Mouse (Mus musculus) embryo, embryonic 11 days (tissue): ENCODE results near the gene Nek4.

Experiments used
- DNase-seq: peaks from one replicate; pipeline ENCODE4 v3.0.0-alpha.2; 2015

Nek4 gene

DNA sequence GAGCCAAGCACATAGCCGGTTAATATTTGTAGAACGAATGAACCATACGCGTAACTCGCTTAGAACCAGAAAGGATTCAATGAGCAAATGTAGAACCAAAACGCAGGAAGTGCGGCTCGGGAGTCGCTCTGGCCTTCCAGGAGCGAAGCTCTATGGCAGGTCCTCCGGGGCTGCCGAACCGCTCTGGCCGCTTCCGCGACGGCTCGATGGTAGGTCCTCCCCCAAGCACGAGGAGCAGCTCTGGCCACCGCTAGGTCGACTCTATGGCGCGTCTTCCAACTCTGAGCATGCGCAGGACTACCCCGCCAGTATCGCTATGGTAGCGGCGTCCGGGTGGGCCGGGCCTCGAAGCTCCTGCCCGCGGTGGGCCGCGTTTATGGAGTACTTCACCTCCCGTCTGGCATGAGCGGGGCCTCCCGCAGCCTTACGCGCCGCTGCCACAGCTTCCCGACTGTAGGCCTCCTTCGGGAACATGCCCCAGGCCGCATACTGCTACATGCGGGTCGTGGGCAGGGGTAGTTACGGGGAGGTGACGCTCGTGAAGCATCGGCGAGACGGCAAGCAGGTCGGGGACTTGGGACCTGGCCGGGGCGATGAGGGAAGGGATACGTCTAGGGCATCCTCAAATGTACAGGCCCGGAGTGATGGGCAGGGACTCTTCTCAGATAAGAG, at the start of gene Nek4:
TSS of gene Nek4 (plus strand) at position 224 of the 672 bp plus-strand sequence.
- peak; percentile 97 for DNase-seq

- DNase-seq, result no peak
Observed at GRCm38 (mm10) chr14:30902628-30903027, 48.5 kb upstream of the Nek4 start.

- DNase-seq, result no peak
Observed at GRCm38 (mm10) chr14:30903036-30903435, 48.1 kb upstream of the Nek4 start.

DNA sequence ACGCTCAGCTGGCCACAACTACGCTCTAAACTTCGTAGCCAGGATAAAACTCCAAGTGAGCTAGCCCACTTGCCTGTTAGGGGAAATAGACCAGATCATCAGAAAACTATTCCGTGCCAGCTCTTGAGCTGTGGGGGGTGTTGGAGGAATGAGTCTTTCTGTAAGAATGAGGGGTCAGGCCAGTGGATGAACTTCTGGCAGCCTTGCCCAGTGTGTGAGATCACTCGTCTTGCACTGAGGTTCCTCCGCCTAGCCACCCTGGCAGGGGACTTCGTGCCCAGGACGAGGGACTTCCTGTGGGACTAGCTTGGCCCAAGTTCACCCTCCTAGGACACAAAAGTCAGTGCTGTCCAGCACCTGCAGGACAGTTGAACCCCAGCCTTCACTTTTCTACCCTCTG, 46.9 kb upstream of the Nek4 start:
- no peak for DNase-seq

DNA sequence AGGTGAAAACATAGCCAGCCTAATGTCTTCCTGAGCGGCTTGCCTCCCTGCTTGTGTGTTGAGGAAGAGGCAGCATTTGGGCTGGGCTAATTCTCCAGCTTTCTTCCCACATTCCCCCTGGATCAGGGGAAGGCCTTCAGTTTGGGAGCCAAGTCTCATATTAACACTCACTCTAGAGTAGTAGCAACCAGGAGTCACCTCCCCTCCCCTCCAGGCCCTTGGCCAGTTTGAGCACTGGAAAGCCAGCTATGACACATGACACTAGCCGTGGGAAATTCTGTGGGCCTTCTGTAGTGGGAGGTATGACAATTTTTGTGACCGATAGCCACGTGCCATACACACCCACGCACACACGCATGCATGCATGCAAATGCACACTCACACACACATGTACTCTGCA, 45.2 kb upstream of the Nek4 start:
- no peak for DNase-seq

GRCm38 (mm10) chr14:30907814-30908265, 43.3 kb upstream of the Nek4 start:
- DNase-seq, result no peak

GRCm38 (mm10) chr14:30911141-30911540, 40.0 kb upstream of the Nek4 start:
- DNase-seq, result no peak

DNA sequence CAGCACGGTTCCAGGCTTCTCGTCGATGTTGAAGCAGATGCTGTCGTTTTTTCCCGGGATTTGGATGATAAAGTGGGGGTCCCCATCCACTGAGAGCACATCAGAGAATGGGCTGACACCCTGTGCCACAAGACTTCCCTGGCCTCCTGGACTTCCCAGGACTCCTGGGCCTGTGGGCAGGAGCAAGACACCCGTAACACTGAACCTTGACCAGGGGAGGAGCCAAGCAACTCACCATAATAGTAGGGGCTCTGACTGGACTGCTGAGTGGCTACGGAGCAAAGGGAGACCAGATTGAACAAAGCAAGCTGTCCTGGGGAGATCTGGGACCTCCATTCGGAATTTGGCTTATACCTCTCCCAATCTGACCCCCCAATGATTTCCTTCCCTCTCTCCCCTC, 38.5 kb upstream of the Nek4 start:
- DNase-seq, result no peak

- DNase-seq, result no peak
Observed at GRCm38 (mm10) chr14:30913404-30913803, 37.8 kb upstream of the Nek4 start.

- DNase-seq, result no peak
Observed at GRCm38 (mm10) chr14:30916516-30916915, 34.7 kb upstream of the Nek4 start.

DNA sequence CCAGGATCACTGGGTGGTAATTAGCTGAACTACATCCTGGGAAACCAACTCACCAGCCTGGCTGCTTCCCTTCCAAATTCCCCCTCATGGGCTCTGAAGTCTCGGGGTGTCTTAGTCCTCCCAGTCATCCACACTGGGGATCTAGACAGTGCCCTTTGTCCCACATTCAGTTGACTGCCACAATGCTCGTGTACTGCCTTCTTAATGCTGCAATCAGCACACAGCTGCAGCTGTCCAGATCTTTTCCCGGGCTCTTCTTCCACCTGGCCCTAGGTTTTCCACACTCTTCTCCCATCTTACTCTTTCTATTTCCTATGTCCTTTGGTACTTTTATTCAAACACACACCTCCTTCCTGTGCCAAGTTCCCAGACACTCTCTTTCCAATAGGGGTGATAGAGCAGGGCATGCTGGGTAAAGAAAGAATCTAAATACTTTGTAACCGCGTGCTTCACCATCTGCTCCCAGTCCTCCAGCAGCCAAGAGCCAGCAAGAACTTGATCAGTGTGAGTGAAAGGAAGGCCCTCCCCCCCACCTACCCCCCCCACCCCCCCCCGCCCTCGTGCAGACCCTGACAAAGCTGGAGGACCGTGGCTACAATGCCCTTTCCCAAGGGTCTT, 29.0 kb upstream of the Nek4 start:
- no peak for DNase-seq

GRCm38 (mm10) chr14:30923375-30924105, 27.6 kb upstream of the Nek4 start, which contains the start of gene Itih3:
Gene Itih3, minus strand, starts transcription at chr14:30923760.
- DNase-seq, result no peak

GRCm38 (mm10) chr14:30925492-30925891, 25.7 kb upstream of the Nek4 start:
- DNase-seq, result no peak

GRCm38 (mm10) chr14:30930386-30930785, 20.8 kb upstream of the Nek4 start:
- no peak for DNase-seq

GRCm38 (mm10) chr14:30933351-30933750, 17.8 kb upstream of the Nek4 start:
- DNase-seq, result no peak

DNA sequence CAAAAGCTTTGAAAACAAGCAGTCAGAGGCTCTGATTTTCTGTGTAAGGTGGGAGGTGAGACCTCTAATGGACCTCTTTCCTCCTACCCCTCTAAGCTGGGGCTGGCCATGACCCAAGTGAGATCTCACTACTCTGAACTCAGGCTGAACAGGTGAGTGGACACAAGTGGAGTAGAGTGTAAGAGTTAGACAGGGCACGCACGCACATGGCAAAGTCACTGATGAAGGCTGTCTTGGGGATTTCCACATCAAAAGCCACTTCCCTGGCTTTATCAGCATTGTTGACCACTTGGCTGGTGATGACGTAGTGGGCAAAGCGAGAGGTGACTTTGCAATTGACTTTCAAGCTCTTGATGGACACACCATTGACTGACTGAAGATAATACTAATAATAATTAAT, 8.9 kb upstream of the Nek4 start:
- DNase-seq, result no peak

GRCm38 (mm10) chr14:30943038-30943437, 8.1 kb upstream of the Nek4 start, which contains the start of gene Itih1:
Gene Itih1, minus strand, starts transcription at chr14:30943289.
- DNase-seq, result no peak

- peak; percentile 53 for DNase-seq
Observed at GRCm38 (mm10) chr14:30943860-30944674, 7.1 kb upstream of the Nek4 start.

DNA sequence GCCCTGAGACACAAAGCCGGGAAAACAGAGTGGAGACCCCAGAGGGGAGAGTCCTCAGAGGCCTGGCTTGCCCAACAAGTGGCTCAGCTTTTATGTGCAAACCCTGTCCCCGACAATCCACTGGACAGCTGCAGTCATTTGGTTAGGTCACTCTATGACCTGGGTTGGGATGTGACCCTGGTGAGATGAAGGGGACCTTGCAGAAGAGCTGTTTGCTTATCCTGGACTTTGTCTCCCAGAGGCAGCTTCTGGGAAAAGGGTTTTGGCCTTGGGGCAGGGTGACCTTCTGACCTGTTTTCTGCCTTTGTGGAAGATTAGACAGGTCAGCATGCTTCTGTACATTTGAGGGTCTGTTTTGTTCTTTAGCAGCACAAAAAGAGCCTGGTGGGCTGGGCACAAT, 6.4 kb upstream of the Nek4 start:
- no peak for DNase-seq

DNA sequence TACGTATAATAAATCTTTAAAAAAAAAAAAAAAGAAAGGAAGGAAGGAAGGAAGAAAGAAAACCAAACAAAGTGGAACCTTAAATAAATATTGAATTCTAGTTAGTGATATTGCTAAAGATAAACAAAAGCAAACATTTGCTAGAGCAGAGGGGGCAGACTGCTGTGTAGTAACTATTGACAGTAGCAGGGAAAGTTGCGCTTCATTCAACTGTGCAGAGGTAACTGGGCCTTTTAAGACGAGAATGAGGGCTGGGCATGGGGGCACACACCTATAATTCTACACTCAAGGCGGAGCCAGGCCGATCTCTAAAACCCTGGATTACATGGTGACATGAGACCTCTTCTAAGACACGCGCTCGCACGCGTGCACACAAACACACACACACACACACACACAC, 1.2 kb upstream of the Nek4 start:
- DNase-seq, result no peak

DNA sequence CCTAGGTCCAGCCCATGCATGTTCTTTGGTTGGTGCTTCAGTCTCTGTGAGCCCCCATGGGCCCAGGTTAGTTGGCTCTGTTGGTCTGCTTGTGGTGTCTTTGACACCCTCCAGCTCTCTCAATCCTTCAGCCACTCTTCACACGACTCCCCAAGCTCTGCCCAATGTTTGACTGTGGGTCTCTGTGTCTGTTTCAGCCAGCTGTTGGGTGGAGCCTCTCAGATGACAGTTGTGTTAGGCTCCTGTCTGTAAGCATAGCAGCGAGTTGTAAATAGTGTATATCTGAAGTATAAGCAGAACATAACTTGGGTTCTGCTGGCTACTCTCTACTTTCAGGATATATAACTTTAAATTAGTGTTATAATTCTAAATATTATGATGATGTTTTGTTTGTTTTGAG, 7.3 kb downstream of the Nek4 start:
- no peak for DNase-seq

- no peak for DNase-seq
Observed at GRCm38 (mm10) chr14:30959031-30959430, 7.9 kb downstream of the Nek4 start.

GRCm38 (mm10) chr14:30960366-30960765, 9.2 kb downstream of the Nek4 start:
- DNase-seq, result no peak
